Mouse (Mus musculus) CD4-positive helper T cell, adult 2 months (primary cell): Measurements from ENCODE around the gene Olfr732.

ENCODE experiments used
- DNase-seq: peaks from one replicate; pipeline ENCODE4 v3.0.0-alpha.2; 2012; ENCODE audit warnings: low read depth, missing footprints, low spot score

Gene Olfr732

DNA sequence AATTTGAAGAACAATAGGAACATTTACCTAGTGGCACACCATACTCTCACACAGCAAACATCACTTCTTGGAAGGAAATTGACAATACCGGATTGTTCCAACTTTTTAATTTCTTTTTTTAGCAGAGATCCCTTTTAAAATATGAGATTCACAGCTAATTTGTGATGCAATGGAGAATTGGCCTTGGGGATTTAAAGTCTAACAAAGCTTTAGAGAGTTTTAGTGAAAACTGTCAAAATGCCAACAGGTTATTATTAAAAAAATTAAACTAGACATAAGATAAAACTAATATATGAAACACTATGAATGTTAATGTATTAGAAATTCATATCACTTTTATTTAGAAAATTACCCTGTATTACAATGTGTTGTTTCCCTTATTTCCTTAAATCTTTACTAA lies at the start of gene Olfr732:
Gene Olfr732 (minus strand): TSS at position 101 of the 400 bp plus-strand sequence.
- no peak for DNase-seq

DNA sequence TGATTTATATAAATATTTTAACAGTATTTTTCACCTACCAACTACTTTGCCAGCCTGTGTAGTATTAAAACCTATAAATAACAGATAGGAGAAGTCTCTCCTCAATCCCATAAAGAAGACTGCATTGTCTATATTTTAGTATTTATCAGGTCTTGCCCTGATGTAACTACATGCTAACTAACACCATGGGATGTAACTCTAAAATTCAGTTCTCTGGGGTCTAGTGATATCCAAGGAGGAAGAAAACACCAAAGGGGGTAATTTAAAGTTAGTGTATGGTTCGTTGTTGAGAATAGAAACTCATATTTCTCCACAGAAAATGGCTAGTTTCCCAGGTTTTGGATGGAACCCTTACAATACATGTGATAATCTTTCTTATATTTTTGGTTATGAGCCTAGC lies 42.7 kb upstream of the Olfr732 start, which contains the start of gene Olfr734:
Gene Olfr734 (minus strand): TSS at position 101 of the 400 bp plus-strand sequence.
- no peak for DNase-seq

GRCm38 (mm10) chr14:50301422-50301821 lies 17.4 kb upstream of the Olfr732 start, which contains the start of gene Olfr733:
Olfr733 (minus strand) TSS chr14:50301522.
- no peak for DNase-seq

DNA sequence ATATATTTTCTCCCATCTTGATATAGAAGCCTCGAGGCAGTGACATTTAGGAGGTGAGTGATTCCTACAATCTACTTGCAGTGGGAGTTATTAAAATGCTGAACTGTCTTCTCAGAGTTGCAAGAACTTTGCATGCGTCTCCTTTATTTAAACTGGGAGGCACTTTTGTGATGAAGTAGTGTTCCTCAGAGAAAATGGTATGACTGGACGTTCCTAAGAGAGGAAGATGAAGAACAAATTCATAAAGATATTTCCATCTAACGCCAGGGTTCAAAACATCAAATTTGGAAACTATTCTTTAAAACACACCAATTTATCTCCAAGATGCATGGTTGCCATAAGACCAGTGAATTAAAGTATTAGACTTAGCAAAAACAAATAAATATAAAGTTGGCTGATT lies 42.2 kb downstream of the Olfr732 start, which contains the start of gene Olfr731:
Gene Olfr731 (minus strand): TSS at position 101 of the 400 bp plus-strand sequence.
- no peak for DNase-seq
